Mouse (Mus musculus): ENCODE data around the gene Ush2a.

The Ush2a gene

GRCm38 (mm10) chr1:188385733-188386261 is 124.0 kb downstream of the Ush2a start:
- DNase-seq (ENCODE audit: low spot score in 2 of 2) = no peak

GRCm38 (mm10) chr1:188387321-188387720 is 125.5 kb downstream of the Ush2a start:
- no peak for DNase-seq (ENCODE audit: low spot score in 2 of 2)

GRCm38 (mm10) chr1:188387820-188388471 is 126.1 kb downstream of the Ush2a start:
- DNase-seq (ENCODE audit: low spot score in 2 of 2) = no peak

- DNase-seq (ENCODE audit: low spot score in 2 of 2) = no peak
Measured at GRCm38 (mm10) chr1:188390080-188390479, 128.3 kb downstream of the Ush2a start.

- no peak for DNase-seq (ENCODE audit: low spot score in 2 of 2)
Measured at GRCm38 (mm10) chr1:188407176-188407575, 145.4 kb downstream of the Ush2a start.

- no peak for DNase-seq (ENCODE audit: low spot score in 2 of 2)
Measured at GRCm38 (mm10) chr1:188407613-188408386, 146.0 kb downstream of the Ush2a start.

GRCm38 (mm10) chr1:188410547-188410946 is 148.7 kb downstream of the Ush2a start:
- DNase-seq (ENCODE audit: low spot score in 2 of 2) = no peak

- DNase-seq (ENCODE audit: low spot score in 2 of 2) = no peak
Measured at GRCm38 (mm10) chr1:188420543-188420942, 158.7 kb downstream of the Ush2a start.

GRCm38 (mm10) chr1:188428172-188428571 is 166.3 kb downstream of the Ush2a start:
- no peak for DNase-seq (ENCODE audit: low spot score in 2 of 2)

GRCm38 (mm10) chr1:188430689-188431088 is 168.9 kb downstream of the Ush2a start:
- DNase-seq (ENCODE audit: low spot score in 2 of 2) = no peak

- no peak for DNase-seq (ENCODE audit: low spot score in 2 of 2)
Measured at GRCm38 (mm10) chr1:188447964-188448363, 186.1 kb downstream of the Ush2a start.

GRCm38 (mm10) chr1:188456466-188457175 is 194.8 kb downstream of the Ush2a start:
- no peak for DNase-seq (ENCODE audit: low spot score in 2 of 2)

GRCm38 (mm10) chr1:188457221-188458008 is 195.6 kb downstream of the Ush2a start:
- DNase-seq (ENCODE audit: low spot score in 2 of 2) = no peak

GRCm38 (mm10) chr1:188461203-188461602 is 199.4 kb downstream of the Ush2a start:
- DNase-seq (ENCODE audit: low spot score in 2 of 2) = no peak

GRCm38 (mm10) chr1:188464653-188465052 is 202.8 kb downstream of the Ush2a start:
- no peak for DNase-seq (ENCODE audit: low spot score in 2 of 2)

GRCm38 (mm10) chr1:188468371-188468783 is 206.6 kb downstream of the Ush2a start:
- DNase-seq (ENCODE audit: low spot score in 2 of 2) = no peak

GRCm38 (mm10) chr1:188504958-188505357 is 243.1 kb downstream of the Ush2a start:
- no peak for DNase-seq (ENCODE audit: low spot score in 2 of 2)

- no peak for DNase-seq (ENCODE audit: low spot score in 2 of 2)
Measured at GRCm38 (mm10) chr1:188518792-188519191, 257.0 kb downstream of the Ush2a start.

GRCm38 (mm10) chr1:188527451-188527850 is 265.6 kb downstream of the Ush2a start:
- no peak for DNase-seq (ENCODE audit: low spot score in 2 of 2)

GRCm38 (mm10) chr1:188529606-188530131 is 267.8 kb downstream of the Ush2a start:
- DNase-seq (ENCODE audit: low spot score in 2 of 2) = no peak

- DNase-seq (ENCODE audit: low spot score in 2 of 2) = no peak
Measured at GRCm38 (mm10) chr1:188537021-188537420, 275.2 kb downstream of the Ush2a start.

Data from urinary bladder, postnatal 36 days (tissue).